Mouse (Mus musculus) heart, adult 2 months (tissue): ENCODE measurements around the gene Rassf10.

Experiments
- CTCF ChIP-seq: fragments of 200-600 bp; IDR thresholded peaks from 2 replicates; pipeline ENCODE4 v1.8.1; 2022; ENCODE audit warnings: antibody characterized with exemption, mild to moderate bottlenecking, moderate library complexity
- EP300 ChIP-seq: fragments of 200-500 bp; IDR thresholded peaks from 2 replicates; pipeline ENCODE4 v1.6.1; 2011; ENCODE audit warnings: low read depth, low read length, control low read depth; ENCODE audit not compliant: insufficient read depth
- POLR2A ChIP-seq: fragments of 200-500 bp; IDR thresholded peaks from 2 replicates; pipeline ENCODE4 v1.6.1; 2011; ENCODE audit warnings: mild to moderate bottlenecking, low read depth, low read length, control low read depth; ENCODE audit not compliant: insufficient read depth

- TF ChIP-seq CTCF (no peak), POLR2A (no peak), EP300 (no peak)
Measured at GRCm38 (mm10) chr7:112938959-112939358, 14.8 kb upstream of the Rassf10 start.
